Mouse (Mus musculus): ENCODE measurements around the gene Flot1. TPM values are rescaled to one million over a fixed set of nuclear protein-coding genes. Genes with fewer than 3 reads are reported as not detected.

Gene Flot1
- total RNA-seq (2021) = 100 to 1,000 TPM; 125 to 141 TPM

DNA sequence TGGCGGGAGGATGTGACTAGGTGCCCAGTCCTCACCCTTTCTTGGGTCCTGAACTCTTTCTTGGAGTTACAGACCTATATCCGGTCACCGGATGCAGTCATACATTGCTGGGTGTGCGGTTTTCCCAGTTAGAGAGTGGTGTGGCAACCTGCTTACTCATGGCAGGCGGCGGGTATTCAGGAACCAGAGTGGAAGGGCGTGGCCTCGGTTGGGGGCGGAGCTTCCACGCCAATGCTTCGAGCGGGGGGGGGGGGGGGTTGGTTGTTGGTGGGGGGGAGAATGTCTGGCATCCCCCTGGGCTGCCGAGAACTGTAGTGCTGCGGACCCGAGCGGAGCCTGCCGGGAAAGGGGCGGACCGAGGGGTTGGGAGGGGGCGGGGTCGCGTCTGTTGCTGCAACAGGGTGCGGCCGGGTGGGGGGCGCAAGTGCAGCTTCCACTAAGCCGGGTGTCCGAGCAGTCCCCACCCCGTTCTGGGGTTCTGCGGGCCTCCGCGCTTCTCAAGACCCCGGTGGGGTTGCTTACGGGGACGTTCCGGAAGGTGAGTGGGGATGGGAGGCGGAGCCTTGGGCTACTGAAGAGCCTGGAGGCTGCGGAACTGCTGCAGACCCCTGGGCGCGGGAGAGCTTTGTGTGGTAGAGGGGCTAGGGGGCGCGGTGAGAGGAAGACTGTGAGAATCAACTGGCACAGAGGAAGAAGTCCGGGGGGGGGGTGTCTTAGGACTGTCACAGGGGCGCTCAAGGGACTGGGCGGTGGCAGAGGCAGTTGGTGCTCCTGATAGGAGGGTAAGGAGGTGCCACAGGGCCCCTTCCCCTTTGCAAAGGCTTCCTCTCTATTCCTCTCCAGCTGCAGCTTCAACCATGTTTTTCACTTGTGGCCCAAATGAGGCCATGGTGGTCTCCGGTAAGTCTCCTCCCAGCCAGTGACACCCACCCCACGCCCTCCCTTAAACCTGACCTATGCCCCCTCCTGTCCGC, at the start of gene Flot1:
TSS of gene Flot1 (plus strand) at position 267 of the 974 bp plus-strand sequence.
- intact Hi-C loops (cut with DNase I) = loop anchor here (5.0 kb wide), 1 partner anchor 46 kb away; no protein-coding TSS in a partner anchor
- peak; percentile 78 for DNase-seq (ENCODE audit: low spot score)

DNA sequence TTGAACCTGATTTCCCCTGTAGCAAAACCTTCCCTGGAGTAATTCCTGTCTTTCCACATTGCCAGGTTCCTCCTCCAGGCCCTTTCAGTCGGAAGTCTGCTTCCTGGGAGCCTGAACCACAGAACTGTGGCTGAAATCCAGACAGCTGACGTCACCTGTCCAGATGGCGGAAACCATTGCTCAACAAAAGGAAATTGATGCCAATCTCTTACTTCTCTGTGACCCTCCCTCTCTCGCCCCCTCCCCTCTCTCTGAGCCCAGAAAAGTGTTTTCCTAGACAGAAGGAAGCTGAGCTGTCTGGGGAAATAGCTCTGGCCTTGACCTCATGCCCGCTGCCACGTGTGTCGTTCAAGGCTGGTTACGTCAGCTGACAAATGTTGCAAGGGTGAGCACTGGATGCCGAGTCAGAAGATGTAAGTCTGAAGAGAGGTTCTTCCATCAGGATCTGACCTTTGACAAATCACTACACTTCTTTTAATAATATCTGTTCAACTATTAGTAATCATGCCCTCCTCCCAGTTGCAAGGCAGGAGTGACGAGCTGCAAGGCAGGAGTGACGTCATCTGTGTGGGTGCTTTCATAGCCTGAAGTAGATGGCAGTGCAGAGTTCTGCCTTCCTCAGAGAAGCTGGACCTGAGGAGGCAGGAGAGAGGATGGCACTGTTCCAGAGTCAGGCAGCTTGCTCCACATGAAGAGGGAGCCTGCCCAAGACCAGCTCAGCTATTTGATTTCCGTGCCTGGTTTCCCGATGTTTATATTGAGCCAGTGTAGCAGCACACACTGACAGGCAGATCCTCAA, 46.0 kb upstream of the Flot1 start:
- intact Hi-C loops (cut with DNase I) = loop anchor here (2.0 to 5.0 kb wide), 2 partner anchors 38 to 45 kb away; partner anchors contain the start of genes Flot1 and Ier3
- DNase-seq (ENCODE audit: low spot score) = peak; percentile 82

DNA sequence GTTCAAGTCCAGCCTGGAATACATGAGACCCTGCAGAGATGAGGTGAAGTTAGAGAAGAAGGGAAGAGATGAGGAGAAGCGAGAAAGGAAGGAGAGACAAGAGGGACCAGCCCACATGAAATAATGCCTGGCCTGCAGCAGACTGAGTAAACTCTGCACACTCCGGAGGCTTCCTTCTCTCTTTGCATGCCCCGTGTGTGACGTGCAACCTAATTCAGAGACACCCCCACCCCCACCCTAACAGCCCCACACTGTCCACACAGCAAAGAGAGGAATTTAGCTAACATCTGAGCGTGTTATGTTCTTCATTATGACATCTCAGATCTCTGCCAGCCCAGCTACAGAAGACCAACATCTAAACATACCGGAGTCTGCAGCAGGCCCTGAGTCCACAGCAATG, 44.1 kb upstream of the Flot1 start:
- no peak for DNase-seq (ENCODE audit: low spot score)
- intact Hi-C loops (cut with DNase I) = loop anchor here (5.0 kb wide), 1 partner anchor 43 kb away; the partner anchor contains the start of genes Flot1 and Ier3

DNA sequence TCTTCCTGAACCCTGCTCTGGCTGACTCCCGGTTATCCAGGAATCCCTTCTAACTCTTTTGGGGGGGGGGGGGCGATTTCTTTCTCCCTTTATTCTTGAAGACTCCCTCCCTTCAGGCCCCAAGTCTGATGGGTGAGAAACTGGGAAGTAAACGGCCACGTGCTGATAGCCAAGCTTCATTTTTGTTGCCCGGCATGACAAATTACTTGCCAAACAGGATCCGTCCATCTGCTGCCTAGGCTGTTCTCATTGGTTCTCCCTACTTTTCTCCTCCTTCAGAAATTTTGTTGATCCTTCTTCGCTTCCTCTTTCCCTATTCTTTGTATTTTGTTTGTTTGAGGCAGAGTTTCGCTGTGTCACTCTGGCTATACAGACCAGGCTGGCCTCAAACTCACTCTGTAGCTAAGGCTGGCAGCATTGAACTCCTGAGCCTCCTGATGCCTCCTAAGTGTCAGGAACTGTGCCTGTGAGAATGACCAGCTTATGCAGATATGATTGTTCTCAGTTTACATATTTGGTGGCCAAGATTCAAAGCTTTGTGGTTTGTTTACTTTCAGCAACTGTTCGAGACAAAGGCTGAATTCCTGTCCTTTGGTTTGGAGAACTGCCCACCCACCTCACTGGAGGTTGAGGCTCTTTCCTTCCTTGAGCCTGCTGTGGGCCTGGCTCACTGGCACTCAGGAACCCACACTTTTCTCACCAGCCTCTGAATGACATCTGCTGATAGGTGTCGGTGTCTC, 43.4 kb upstream of the Flot1 start:
- intact Hi-C loops (cut with DNase I) = loop anchor here (5.0 kb wide), 1 partner anchor 43 kb away; the partner anchor contains the start of genes Flot1 and Ier3
- DNase-seq (ENCODE audit: low spot score) = no peak

DNA sequence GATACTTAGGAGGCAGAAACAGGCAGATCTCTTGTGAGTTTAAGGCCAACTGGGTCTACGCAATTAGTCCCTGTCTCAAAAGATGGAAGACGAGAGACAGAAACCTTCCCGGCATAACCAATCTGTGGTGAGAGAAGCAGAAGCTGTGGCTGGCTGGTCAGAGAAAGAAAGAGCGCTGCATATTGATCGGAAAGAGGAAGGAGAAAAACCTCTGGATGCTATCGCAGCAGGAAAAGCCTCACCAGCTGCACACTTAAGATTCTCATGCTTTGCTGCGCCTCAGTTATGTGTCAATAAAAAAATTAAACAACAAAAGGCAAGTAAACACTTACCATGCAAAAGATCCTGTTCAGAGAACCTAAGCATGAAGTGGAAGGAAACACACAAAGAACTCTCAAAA, 42.7 kb upstream of the Flot1 start:
- no peak for DNase-seq (ENCODE audit: low spot score)
- intact Hi-C loops (cut with DNase I) = no loop called here

DNA sequence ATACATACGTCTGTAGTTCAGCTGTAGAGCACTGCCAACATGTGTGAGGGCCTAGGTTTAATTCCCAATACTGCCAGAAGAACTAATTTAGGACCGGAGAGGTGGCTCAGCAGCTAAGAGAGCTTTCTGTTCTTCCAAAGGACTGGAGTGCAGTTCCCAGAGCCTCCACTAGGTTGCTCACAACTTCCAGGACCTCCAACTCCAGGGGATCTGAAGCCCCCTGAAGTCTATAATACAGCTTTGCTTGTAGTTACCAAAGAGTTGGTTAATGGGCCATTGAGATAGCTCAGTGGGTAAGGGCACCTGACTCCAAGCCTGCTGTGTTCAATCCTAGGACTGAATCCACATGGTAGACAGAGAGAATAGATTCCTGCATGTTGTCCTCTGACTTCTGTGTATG, 40.6 kb upstream of the Flot1 start:
- DNase-seq (ENCODE audit: low spot score) = no peak
- intact Hi-C loops (cut with DNase I) = no loop called here

DNA sequence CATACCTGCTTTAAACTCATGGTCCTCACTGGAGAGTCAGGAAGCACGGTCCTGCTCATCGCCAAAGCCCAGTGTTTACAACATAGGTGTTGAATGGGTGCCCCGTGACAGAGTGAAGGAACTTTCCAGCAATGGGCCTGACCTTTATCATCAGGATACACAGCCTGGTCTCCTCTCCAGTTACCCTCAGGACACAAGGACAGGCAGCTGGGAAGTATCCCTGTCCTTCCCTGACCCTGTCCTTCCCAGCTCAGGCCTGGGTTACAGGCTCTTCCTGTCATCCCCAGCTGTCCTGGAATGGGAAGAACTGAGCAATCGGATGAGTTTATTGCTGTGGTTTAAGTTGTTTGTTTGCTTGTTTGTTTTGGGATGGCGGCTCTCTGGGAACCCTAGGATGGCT, 40.1 kb upstream of the Flot1 start:
- intact Hi-C loops (cut with DNase I) = no loop called here

DNA sequence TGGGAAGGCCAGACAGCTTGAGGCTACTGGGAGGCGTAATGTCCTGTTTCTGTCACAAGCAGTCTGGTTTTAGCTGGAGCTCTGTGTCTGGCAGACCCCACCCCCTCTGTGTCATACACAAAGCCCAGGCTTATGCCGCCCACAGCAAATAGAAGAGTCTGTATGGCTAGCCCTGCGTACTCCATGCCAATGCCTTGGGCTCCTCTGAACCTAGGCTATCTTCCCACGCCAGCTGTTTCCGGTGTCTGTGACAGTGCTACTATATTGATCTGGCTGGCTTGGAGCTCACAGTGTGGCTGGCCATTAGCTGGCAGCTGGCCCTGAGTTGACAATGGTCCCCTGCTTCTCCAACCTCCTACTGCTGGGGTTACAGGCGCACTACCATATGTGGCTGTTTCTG, 39.1 kb upstream of the Flot1 start:
- no peak for DNase-seq (ENCODE audit: low spot score)
- intact Hi-C loops (cut with DNase I) = no loop called here

More for the DNA sequence above, 40.1 kb upstream of the Flot1 start:
- no peak for DNase-seq (ENCODE audit: low spot score)

- intact Hi-C loops (cut with DNase I) = no loop called here
- DNase-seq (ENCODE audit: low spot score) = no peak
Measured at GRCm38 (mm10) chr17:35785140-35785539, 37.9 kb upstream of the Flot1 start.

DNA sequence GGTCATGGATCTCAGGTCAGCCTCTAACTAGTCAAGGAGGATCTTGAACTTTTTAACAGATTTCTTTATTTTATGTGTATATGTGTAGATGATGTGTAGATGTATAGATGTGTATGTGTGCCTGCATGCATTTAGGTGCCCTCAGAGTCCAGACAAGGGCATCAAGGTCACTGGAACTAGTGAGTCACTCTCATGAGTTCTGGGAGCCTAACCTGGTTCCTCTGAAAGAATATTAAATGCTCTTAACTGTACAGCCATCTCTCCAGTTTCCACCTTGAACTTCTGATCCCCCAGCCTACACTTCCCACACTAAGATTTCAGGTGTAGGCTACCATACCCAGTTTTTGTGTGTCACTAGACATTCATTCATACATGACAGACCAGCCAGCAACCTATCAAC, 35.5 kb upstream of the Flot1 start:
- intact Hi-C loops (cut with DNase I) = no loop called here
- DNase-seq (ENCODE audit: low spot score) = no peak

GRCm38 (mm10) chr17:35788025-35788424, 35.0 kb upstream of the Flot1 start:
- intact Hi-C loops (cut with DNase I) = no loop called here
- DNase-seq (ENCODE audit: low spot score) = no peak

- DNase-seq (ENCODE audit: low spot score) = no peak
- intact Hi-C loops (cut with DNase I) = no loop called here
Measured at GRCm38 (mm10) chr17:35790933-35791332, 32.1 kb upstream of the Flot1 start.

- intact Hi-C loops (cut with DNase I) = no loop called here
- DNase-seq (ENCODE audit: low spot score) = no peak
Measured at GRCm38 (mm10) chr17:35792837-35793236, 30.2 kb upstream of the Flot1 start.

DNA sequence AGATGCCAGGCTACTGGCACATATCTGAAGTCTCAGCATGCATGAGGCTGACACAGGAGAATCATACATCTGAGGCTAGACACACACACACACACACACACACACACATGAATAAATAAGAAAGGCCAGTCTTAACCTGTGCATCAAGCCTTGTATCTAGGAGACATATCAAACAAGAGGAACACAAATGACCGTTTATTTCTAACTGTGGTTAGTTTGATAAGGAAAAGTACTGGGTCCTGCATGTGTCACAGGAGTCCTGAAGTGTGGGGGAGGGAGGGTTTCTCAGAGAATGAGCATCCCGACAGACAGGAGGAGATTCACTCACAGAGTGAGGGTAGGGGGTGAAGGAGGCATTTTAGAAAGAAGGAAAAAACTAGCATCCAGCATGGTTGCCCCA, 27.9 kb upstream of the Flot1 start:
- intact Hi-C loops (cut with DNase I) = no loop called here
- DNase-seq (ENCODE audit: low spot score) = no peak

- no peak for DNase-seq (ENCODE audit: low spot score)
- intact Hi-C loops (cut with DNase I) = no loop called here
Measured at GRCm38 (mm10) chr17:35795656-35796055, 27.4 kb upstream of the Flot1 start.

DNA sequence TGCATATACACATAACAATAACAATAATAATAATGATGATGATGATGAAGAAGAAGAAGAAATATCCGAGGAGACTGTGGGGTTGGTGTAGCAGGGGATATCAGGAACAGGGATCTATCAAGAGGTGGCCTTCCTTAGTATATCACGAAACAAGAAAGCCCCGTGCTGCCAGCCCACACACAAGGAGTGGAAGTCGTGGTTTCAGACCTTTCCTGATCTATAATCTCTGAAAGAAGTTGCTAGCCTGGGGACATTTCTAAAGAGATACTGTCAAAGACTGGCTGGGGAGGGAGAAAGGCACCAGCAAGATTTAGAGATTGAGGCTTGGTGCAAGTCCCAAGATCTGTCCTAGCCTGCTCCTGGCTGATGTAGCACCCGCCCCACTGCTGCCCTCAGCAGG, 26.2 kb upstream of the Flot1 start:
- DNase-seq (ENCODE audit: low spot score) = no peak
- intact Hi-C loops (cut with DNase I) = no loop called here

DNA sequence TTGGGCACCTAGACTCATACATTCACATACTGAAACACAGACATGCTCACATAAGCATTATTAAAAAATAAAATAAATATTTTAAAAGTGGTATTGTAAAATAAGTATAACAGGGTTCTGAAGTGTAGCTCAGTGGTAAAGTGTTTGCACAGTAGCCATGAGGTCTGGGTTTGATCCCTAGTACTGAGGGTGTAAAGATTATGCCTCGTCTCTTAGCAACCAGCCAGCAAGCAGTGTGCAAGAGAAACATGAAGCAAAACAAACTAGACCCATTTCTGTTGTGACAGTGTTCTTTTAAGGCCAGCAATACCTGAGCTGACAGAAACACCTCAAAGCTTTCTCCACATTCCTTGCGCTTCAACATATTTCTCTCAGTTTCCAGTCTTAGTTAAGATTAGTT, 22.1 kb upstream of the Flot1 start:
- DNase-seq (ENCODE audit: low spot score) = no peak
- intact Hi-C loops (cut with DNase I) = no loop called here

DNA sequence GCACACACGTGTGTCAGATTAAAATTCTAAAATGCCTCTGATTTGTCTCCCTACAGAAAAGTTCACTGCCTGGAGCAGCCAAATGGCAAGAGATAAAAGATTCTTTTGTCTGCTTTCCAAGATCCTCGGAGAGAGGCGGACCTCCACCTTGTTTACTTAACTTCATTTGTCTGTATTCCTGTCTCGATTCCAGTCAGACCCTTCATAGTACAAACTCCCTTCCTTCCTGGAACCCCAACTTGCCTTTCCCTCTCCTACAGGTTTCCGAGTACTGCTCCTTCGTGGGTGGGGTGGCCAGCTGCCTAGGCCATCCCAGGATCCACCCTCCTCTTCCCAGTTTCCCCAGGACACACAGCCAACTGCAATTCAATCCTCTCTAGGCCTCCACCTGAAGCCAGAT, 20.0 kb upstream of the Flot1 start:
- intact Hi-C loops (cut with DNase I) = no loop called here
- DNase-seq (ENCODE audit: low spot score) = no peak

- intact Hi-C loops (cut with DNase I) = no loop called here
- DNase-seq (ENCODE audit: low spot score) = no peak
Measured at GRCm38 (mm10) chr17:35803858-35804399, 19.1 kb upstream of the Flot1 start.

- intact Hi-C loops (cut with DNase I) = no loop called here
- peak; percentile 84 for DNase-seq (ENCODE audit: low spot score)
Measured at GRCm38 (mm10) chr17:35808073-35808472, 15.0 kb upstream of the Flot1 start.
